Mouse (Mus musculus) lung, postnatal 36 days (tissue): ENCODE results near the gene Gm14137.

Experiments
- DNase-seq: peaks from one replicate; pipeline ENCODE4 v3.0.0; 2022; ENCODE audit warnings: mixed read lengths

The Gm14137 gene

GRCm38 (mm10) chr2:119172862-119173576 is 1.3 kb upstream of the Gm14137 start:
- peak; percentile 82 for DNase-seq

- no peak for DNase-seq
Observed at GRCm38 (mm10) chr2:119174866-119175265, 557 bp downstream of the Gm14137 start.

DNA sequence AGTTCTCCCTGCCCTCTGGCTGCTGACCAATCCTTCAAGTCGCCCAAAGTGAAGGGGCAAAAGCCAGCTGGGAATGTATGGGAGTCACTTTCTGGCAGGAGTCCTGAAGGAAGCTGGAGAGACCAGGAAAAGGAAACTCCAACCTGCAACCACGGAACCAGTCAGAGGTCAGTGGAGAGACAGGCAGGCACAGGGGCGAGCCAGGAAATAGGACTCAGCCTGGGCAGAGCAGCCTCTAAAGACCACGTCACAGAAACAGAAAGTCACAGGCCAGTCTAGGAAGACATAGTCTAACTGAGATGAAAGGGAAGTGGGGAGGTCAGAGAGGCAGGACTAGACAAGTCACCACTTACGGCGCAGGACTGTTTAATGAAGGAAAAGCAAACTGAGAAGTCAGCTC is 1.3 kb downstream of the Gm14137 start:
- DNase-seq: no peak

- no peak for DNase-seq
Observed at GRCm38 (mm10) chr2:119176761-119177160, 2.5 kb downstream of the Gm14137 start.

- DNase-seq: no peak
Observed at GRCm38 (mm10) chr2:119177384-119177939, 3.2 kb downstream of the Gm14137 start.

- no peak for DNase-seq
Observed at GRCm38 (mm10) chr2:119182914-119183313, 8.6 kb downstream of the Gm14137 start.

DNA sequence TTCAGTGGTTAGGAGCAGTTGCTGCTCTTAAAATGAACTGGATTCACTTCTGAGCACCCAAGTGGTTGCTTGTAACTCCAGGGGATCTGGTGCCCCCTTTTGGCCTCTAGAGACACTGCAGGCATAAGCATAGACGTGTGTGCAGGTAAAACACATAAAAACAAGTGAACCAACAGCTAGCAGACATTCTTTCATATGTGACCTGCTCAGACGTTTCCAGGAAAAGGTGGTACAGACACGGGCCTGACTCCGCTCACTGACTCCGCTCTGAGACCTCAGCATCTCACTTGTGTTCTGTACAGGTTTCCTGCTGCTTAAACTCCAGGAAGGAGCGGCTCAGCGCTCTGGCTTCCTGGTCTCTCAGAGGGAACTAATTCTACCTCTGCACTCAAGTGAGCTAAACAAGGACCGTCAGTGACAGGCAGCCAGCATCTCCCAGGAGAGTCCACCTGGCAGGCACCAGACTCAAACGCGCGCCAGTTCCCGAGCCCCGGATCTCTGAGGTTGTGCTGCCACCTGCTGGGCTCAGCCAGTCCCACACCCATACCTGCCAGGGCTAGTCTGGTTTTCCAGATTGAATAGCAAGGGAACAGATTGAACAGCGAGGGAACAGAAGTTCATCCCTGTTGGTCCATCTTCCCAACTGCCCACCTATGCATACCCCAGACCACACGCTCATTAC is 14.9 kb downstream of the Gm14137 start:
- DNase-seq: peak; percentile 90

- DNase-seq: no peak
Observed at GRCm38 (mm10) chr2:119190969-119191368, 16.7 kb downstream of the Gm14137 start.

DNA sequence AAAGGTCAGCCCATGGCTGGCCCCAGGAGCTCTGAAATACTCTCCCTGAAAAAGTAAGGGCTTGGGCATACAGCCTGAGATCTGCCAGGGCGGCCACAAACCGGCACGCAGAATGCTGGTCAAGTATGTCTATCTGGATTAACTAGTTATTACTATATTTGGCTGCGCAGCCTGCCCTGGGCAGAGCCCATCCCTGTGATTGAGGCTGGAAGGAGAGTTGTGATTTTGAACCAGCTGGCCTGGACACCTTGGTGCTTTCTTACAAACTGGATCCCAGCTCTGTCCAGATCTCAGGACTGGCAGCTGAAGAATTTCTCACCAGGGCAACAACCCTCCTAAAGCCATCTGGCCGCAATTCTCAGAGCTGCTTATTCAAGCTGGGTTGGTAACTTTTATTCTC is 19.8 kb downstream of the Gm14137 start:
- no peak for DNase-seq

GRCm38 (mm10) chr2:119196316-119197108 is 22.2 kb downstream of the Gm14137 start:
- no peak for DNase-seq

GRCm38 (mm10) chr2:119197493-119197892 is 23.2 kb downstream of the Gm14137 start:
- DNase-seq: no peak

DNA sequence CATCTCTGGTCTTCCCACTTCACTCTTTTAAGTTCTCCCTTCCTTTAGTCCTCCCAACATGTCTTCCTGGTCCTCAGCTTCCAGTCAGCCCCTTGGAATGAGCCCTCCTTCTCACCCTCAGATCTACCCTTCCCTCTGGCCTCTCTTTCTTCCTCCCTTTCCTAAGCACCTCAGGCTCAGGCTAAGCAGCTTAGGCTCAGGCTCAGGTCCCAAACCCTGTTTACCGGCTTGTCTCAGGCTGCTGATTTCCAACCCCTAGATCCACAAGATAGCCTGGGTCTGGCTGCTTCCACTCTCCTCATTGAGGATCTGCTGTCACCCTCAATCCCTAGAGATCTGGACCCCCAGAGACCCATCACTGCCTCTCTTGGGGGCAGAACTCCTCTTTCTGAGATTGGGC is 23.7 kb downstream of the Gm14137 start:
- no peak for DNase-seq

DNA sequence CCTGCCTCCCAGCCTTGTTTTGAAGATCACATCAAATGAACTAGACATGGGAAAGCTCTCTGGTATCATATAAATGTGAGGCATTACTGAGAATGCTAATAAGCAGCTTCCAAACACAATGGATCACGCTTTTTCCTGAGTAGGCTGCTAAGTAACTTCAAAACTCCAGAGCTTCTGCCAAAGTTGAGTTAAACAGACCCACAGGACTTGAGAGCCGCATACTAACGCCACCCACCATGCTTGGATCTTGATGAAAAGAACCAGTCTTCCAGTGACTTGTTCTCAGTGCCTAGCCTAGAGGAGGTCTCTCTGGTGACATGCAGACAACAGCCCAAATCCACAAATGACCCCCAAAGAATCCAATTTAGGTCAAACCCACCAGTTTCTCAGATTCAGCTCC is 24.6 kb downstream of the Gm14137 start:
- no peak for DNase-seq

DNA sequence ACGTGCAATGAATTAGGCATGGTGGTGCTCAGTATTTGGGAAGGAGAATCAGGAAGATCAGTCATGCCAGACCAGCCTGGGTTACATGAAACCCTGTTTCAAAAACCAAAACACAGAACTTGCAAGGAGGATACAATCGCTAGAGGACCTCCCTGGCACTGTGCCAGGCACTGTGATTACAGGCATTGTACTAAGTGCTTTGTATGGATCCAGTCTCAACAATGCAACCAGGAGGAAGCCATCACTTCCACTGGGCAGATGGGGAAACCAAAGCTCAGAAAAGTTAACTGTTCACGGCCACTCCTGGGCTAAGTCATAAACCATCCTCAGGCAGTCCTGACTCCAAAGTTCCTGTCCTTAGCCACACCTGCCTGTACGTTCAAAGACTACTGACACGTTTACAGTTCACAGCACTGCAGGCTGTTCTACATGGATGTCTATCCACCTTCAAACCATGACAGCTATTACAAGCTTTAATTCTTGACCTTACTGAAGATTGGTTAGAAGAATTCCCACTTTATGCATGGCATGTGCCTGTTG is 28.7 kb downstream of the Gm14137 start:
- peak; percentile 71 for DNase-seq

- DNase-seq: peak; percentile 18
Observed at GRCm38 (mm10) chr2:119203871-119204460, 29.7 kb downstream of the Gm14137 start.

DNA sequence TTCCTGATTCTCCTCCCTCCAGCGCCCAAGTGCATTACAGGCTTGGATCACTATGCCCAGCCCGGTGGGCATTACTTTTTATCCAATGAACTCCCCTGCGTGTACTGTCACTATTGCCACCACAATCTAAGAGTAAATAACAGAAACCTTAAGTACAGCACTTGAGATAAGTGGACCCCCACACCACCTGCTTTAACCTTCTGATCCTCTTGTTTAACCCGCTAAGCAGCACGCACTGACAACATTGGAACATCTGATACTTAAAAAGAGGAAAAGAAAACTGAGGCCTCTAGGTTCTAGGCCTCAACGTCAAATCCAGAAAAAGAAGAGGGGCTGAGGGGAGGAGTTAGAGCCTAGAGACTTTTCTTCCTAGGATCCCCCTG is 33.6 kb downstream of the Gm14137 start:
- DNase-seq: peak; percentile 26

GRCm38 (mm10) chr2:119208344-119209175 is 34.3 kb downstream of the Gm14137 start, which contains the start of the genes Zfyve19 and Dnajc17:
Zfyve19 (plus strand) TSS chr2:119208617.
Dnajc17 (minus strand) TSS chr2:119208795.
- DNase-seq: peak; percentile 98

DNA sequence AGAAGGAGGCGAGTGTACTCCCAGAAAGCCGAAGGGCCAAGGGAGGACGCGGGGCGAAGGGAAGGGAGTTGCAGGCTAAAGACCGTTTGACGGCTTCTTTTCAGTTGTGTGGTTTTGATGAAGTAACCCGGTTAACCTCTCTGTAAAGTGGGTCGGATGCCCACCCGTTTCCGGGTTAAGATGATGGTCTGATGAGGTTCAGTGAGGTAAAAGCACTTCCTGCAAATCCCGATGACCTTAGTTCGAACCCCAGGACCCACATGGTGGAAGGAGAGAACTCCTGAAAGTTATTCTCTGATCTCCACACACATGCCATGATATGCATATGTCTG is 34.8 kb downstream of the Gm14137 start:
- no peak for DNase-seq
